Mouse (Mus musculus): ENCODE data around the gene Chrne.

GRCm38 (mm10) chr11:70608381-70609066, 10.5 kb downstream of the Chrne start:
- peak; percentile 25; the same call in 1 of the 2 replicates for TF ChIP-seq CTCF (IDR thresholded peaks at IDR 0.05; ENCODE audit: borderline replicate concordance, insufficient read depth, low read depth, low read length)
- no peak for TF ChIP-seq POLR2A (IDR thresholded peaks at IDR 0.05; ENCODE audit: borderline replicate concordance, insufficient read depth, low read length)

Measured in cerebellum, adult 2 months (tissue).